Mouse (Mus musculus): ENCODE measurements around the gene Clcn7. TPM values are rescaled to one million over a fixed set of nuclear protein-coding genes. Genes with fewer than 3 reads are reported as not detected.

The Clcn7 gene
- polyA plus RNA-seq, 1 experiment from 2014 or later, result 27.8 TPM

- H3K4me1 ChIP-seq, result peaks cover 26% of the 10 kb centered on the region
- peak within 1 kb of the TSS; percentile 91 for H3K9ac ChIP-seq
- H3K36me3 ChIP-seq, result no peaks in the 10 kb centered on the region
- ATAC-seq (ENCODE audit: insufficient number of reproducible peaks, insufficient read depth, low FRiP score, low TSS enrichment, low read depth), result peak; percentile 70
- under 1% methylated on average over 50 of the region's 50 CpGs for WGBS
- no peaks in the 10 kb centered on the region for H3K9me3 ChIP-seq
- peak within 1 kb of the TSS; percentile 99 for H3K4me2 ChIP-seq
- H3K27me3 ChIP-seq, result peaks cover 10% of the 10 kb centered on the region; the same call in 1 of the 2 replicates
- H3K4me3 ChIP-seq, result peak within 1 kb of the TSS; percentile 96
- peak within 1 kb of the TSS; percentile 93 for H3K27ac ChIP-seq
Measured at GRCm38 (mm10) chr17:25184129-25184691, 51.0 kb downstream of the Clcn7 start, which contains the start of gene BC003965. Gene BC003965, plus strand, starts transcription at chr17:25184554.

GRCm38 (mm10) chr17:25184961-25185360 lies 51.8 kb downstream of the Clcn7 start:
- H3K27ac ChIP-seq, result peak overlapping the region; percentile 93
- no peaks in the 10 kb centered on the region for H3K36me3 ChIP-seq
- H3K4me2 ChIP-seq, result peak overlapping the region; percentile 99
- 6% methylated on average over 17 of the region's 17 CpGs for whole genome bisulfite sequencing
- ATAC-seq (ENCODE audit: insufficient number of reproducible peaks, insufficient read depth, low FRiP score, low TSS enrichment, low read depth), result no peak
- peaks cover 33% of the 10 kb centered on the region for H3K4me1 ChIP-seq
- peak overlapping the region; percentile 91 for H3K9ac ChIP-seq
- no peaks in the 10 kb centered on the region for H3K9me3 ChIP-seq
- peak overlapping the region; percentile 96 for H3K4me3 ChIP-seq
- peaks cover 10% of the 10 kb centered on the region; the same call in 1 of the 2 replicates for H3K27me3 ChIP-seq

GRCm38 (mm10) chr17:25187784-25188149 lies 54.6 kb downstream of the Clcn7 start:
- Histone ChIP-seq H3K4me3 (peak overlapping the region; percentile 99), H3K9ac (peak overlapping the region; percentile 91), H3K4me1 (peaks cover 37% of the 10 kb centered on the region), H3K27me3 (no peaks in the 10 kb centered on the region), H3K36me3 (peaks cover 17% of the 10 kb centered on the region), H3K4me2 (peak overlapping the region; percentile 89), H3K27ac (peak overlapping the region; percentile 86), H3K9me3 (no peaks in the 10 kb centered on the region)
- WGBS, result 5% methylated on average over 11 of the region's 11 CpGs
- no peak for ATAC-seq (ENCODE audit: insufficient number of reproducible peaks, insufficient read depth, low FRiP score, low TSS enrichment, low read depth)

GRCm38 (mm10) chr17:25188150-25189031 lies 55.2 kb downstream of the Clcn7 start, which contains the start of gene Unkl:
Gene Unkl, plus strand, starts transcription at chr17:25188397.
- Histone ChIP-seq H3K4me1 (peaks cover 36% of the 10 kb centered on the region), H3K4me2 (peak within 1 kb of the TSS; percentile 89), H3K27me3 (no peaks in the 10 kb centered on the region), H3K36me3 (peaks cover 23% of the 10 kb centered on the region), H3K27ac (peak within 1 kb of the TSS; percentile 86), H3K4me3 (peak within 1 kb of the TSS; percentile 99), H3K9ac (peak within 1 kb of the TSS; percentile 91), H3K9me3 (no peaks in the 10 kb centered on the region)
- under 1% methylated on average over 97 of the region's 104 CpGs for WGBS
- ATAC-seq (ENCODE audit: insufficient number of reproducible peaks, insufficient read depth, low FRiP score, low TSS enrichment, low read depth), result peak; percentile 29; the same call in 1 of the 2 replicates

GRCm38 (mm10) chr17:25189091-25189490 lies 55.9 kb downstream of the Clcn7 start:
- Histone ChIP-seq H3K36me3 (peaks cover 29% of the 10 kb centered on the region), H3K9ac (peak overlapping the region; percentile 91), H3K9me3 (no peaks in the 10 kb centered on the region), H3K27me3 (no peaks in the 10 kb centered on the region), H3K27ac (peak overlapping the region; percentile 86; the same call in 1 of the 2 replicates), H3K4me2 (peak overlapping the region; percentile 89), H3K4me1 (peaks cover 31% of the 10 kb centered on the region), H3K4me3 (peak overlapping the region; percentile 99)
- 5% methylated on average over 16 of the region's 16 CpGs for WGBS
- ATAC-seq (ENCODE audit: insufficient number of reproducible peaks, insufficient read depth, low FRiP score, low TSS enrichment, low read depth), result no peak

- no peak overlapping the region for H3K4me3 ChIP-seq
- H3K9ac ChIP-seq, result no peak overlapping the region
- H3K9me3 ChIP-seq, result no peaks in the 10 kb centered on the region
- peaks cover 84% of the 10 kb centered on the region for H3K36me3 ChIP-seq
- WGBS, result 87% methylated on average over 4 of the region's 4 CpGs
- ATAC-seq (ENCODE audit: insufficient number of reproducible peaks, insufficient read depth, low FRiP score, low TSS enrichment, low read depth), result no peak
- no peaks in the 10 kb centered on the region for H3K4me1 ChIP-seq
- no peak overlapping the region for H3K4me2 ChIP-seq
- no peaks in the 10 kb centered on the region for H3K27me3 ChIP-seq
- no peak overlapping the region for H3K27ac ChIP-seq
Measured at GRCm38 (mm10) chr17:25202401-25202800, 69.2 kb downstream of the Clcn7 start.

- no peak for ATAC-seq (ENCODE audit: insufficient number of reproducible peaks, insufficient read depth, low FRiP score, low TSS enrichment, low read depth)
- H3K4me3 ChIP-seq, result no peak overlapping the region
- H3K27ac ChIP-seq, result no peak overlapping the region
- no peaks in the 10 kb centered on the region for H3K9me3 ChIP-seq
- peaks cover 92% of the 10 kb centered on the region for H3K36me3 ChIP-seq
- no peak overlapping the region for H3K9ac ChIP-seq
- 94% methylated on average over 4 of the region's 4 CpGs for WGBS
- H3K4me1 ChIP-seq, result no peaks in the 10 kb centered on the region
- H3K27me3 ChIP-seq, result no peaks in the 10 kb centered on the region
- H3K4me2 ChIP-seq, result no peak overlapping the region
Measured at GRCm38 (mm10) chr17:25210006-25210405, 76.8 kb downstream of the Clcn7 start.

- Histone ChIP-seq H3K9ac (no peak overlapping the region), H3K36me3 (peaks cover 94% of the 10 kb centered on the region), H3K27me3 (no peaks in the 10 kb centered on the region), H3K4me3 (no peak overlapping the region), H3K4me2 (no peak overlapping the region), H3K9me3 (no peaks in the 10 kb centered on the region), H3K27ac (no peak overlapping the region), H3K4me1 (no peaks in the 10 kb centered on the region)
- no peak for ATAC-seq (ENCODE audit: insufficient number of reproducible peaks, insufficient read depth, low FRiP score, low TSS enrichment, low read depth)
- WGBS, result 90% methylated on average over 15 of the region's 15 CpGs
Measured at GRCm38 (mm10) chr17:25210680-25211466, 77.7 kb downstream of the Clcn7 start.

GRCm38 (mm10) chr17:25211705-25212104 lies 78.5 kb downstream of the Clcn7 start:
- WGBS, result 87% methylated on average over 4 of the region's 4 CpGs

More at GRCm38 (mm10) chr17:25211705-25212104, 78.5 kb downstream of the Clcn7 start:
- H3K9me3 ChIP-seq, result no peaks in the 10 kb centered on the region
- H3K4me3 ChIP-seq, result no peak overlapping the region
- no peak overlapping the region for H3K27ac ChIP-seq
- H3K36me3 ChIP-seq, result peaks cover 96% of the 10 kb centered on the region
- H3K27me3 ChIP-seq, result no peaks in the 10 kb centered on the region
- H3K4me2 ChIP-seq, result no peak overlapping the region
- no peak overlapping the region for H3K9ac ChIP-seq
- no peaks in the 10 kb centered on the region for H3K4me1 ChIP-seq
- no peak for ATAC-seq (ENCODE audit: insufficient number of reproducible peaks, insufficient read depth, low FRiP score, low TSS enrichment, low read depth)
